Mouse (Mus musculus) limb, embryonic 10.5 days (tissue): ENCODE data around the gene Cfap99. TPM values are rescaled to one million over a fixed set of nuclear protein-coding genes. Genes with fewer than 3 reads are reported as not detected.

Experiments
- DNase-seq: peaks from one replicate; pipeline ENCODE4 v3.0.0-alpha.2; 2017; ENCODE audit warnings: low spot score
- H3K27ac ChIP-seq: fragments of 300-500 bp; sonication (generic); 2 replicates; pipeline ENCODE4 v1.5.1; 2016; ENCODE audit warnings: mild to moderate bottlenecking
- H3K27me3 ChIP-seq: fragments of 300-500 bp; sonication (generic); 2 replicates; pipeline ENCODE4 v1.6.1; 2016; ENCODE audit warnings: low read depth, mild to moderate bottlenecking; ENCODE audit not compliant: poor library complexity, severe bottlenecking
- H3K36me3 ChIP-seq: fragments of 300-500 bp; sonication (generic); 2 replicates; pipeline ENCODE4 v1.6.1; 2016; ENCODE audit warnings: mild to moderate bottlenecking, moderate library complexity
- H3K4me1 ChIP-seq: fragments of 300-500 bp; sonication (generic); 2 replicates; pipeline ENCODE4 v1.6.1; 2016
- H3K4me3 ChIP-seq: fragments of 300-500 bp; sonication (generic); 2 replicates; pipeline ENCODE4 v1.5.1; 2016; ENCODE audit warnings: mild to moderate bottlenecking, moderate library complexity
- H3K9me3 ChIP-seq: fragments of 300-500 bp; sonication (generic); replicated peaks from 2 replicates; pipeline ENCODE4 v1.6.1; 2016; ENCODE audit warnings: mild to moderate bottlenecking
- WGBS: fragments of 180-500 bp; shearing (Covaris S2); methylation state at CpG from one replicate; pipeline ENCODE4 v1.1.7; 2016; 5-methylcytosine and 5-hydroxymethylcytosine counted together
- polyA plus RNA-seq: library from polyadenylated mRNA; unstranded; fragments of >200 nt; fragmentation: Nextera tagmentation; extraction: Ambion mirVana; gene quantifications from 2 replicates; pipeline ENCODE4 v1.2.1, GENCODE M21; 2016

Cfap99 gene
- polyA plus RNA-seq, 1 experiment from 2014 or later = not detected

DNA sequence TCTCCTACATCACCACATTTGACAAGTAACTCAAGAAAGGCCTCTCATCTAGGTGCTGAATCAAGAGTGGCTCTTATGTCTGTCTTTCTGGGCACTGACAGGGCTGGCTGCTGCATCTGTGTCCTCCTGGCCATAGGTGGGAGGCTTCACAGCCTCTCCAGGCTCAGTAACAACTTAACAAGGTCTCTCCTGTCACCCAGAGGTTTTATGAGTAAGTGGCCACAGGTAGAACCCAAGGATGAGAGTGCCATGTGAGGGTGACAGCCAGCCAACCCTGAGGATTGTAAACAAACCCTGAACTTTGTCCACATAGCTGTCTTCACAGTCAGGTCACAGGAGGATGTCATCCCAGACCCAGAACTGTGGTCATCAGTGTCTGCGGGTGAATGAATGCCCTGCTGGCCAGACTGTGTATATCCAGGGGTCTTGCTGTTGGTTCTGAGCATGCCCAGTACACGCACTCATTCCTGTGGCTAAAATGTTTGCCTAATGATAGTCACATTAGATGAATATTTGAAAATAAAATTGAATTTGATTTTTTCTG lies 31.2 kb downstream of the Cfap99 start:
- 78% methylated on average over 2 of the region's 2 CpGs for WGBS
- H3K4me3 ChIP-seq = no peak overlapping the region
- no peaks in the 10 kb centered on the region for H3K27me3 ChIP-seq
- no peaks in the 10 kb centered on the region for H3K9me3 ChIP-seq
- no peaks in the 10 kb centered on the region for H3K4me1 ChIP-seq
- DNase-seq = no peak
- no peak overlapping the region for H3K27ac ChIP-seq
- no peaks in the 10 kb centered on the region for H3K36me3 ChIP-seq

DNA sequence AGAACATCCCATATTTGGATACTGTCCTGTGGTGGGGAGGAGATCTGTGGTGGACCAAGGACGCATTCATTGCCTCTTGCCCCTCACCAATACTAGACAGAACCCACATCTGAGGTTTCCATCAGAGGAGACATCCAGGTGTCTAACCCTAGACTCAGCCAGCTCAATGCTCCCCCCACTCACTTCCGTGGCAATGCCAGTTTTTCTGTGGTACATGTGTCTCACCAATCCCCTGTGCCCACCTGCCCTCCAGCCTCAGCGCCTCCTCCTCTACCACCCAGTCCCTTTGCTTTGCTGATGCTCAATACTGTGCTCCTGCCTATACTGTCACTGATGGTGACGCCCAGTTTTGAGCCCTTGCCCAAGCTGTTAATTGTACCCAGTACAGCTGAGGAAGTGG lies 32.8 kb downstream of the Cfap99 start:
- Histone ChIP-seq H3K9me3 (no peaks in the 10 kb centered on the region), H3K36me3 (no peaks in the 10 kb centered on the region), H3K27ac (no peak overlapping the region), H3K4me1 (peaks cover 5% of the 10 kb centered on the region), H3K27me3 (no peaks in the 10 kb centered on the region), H3K4me3 (no peak overlapping the region)
- WGBS = 87% methylated on average over 4 of the region's 4 CpGs
- no peak for DNase-seq

DNA sequence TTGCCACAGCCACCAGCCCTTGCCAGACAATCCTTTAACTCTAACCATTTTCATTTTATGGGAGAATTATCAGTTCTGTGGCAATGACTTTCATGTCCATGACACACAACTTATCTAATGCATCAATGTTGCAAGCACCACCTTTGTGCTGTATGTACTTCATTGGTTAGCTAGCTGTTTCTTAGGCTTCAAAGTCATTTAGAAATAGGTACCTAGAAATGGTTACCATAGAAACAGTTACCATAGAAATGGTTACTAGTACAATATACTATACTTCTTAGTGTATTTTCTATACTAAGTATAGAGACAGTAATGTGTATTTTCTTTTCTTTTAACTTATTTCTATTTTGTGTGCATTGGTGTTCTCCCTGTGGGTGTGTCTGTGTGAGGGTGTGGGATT lies 36.9 kb downstream of the Cfap99 start:
- no peak for DNase-seq
- Histone ChIP-seq H3K36me3 (no peaks in the 10 kb centered on the region), H3K27me3 (peaks cover 7% of the 10 kb centered on the region; the same call in 1 of the 2 replicates), H3K4me3 (no peak overlapping the region), H3K9me3 (no peaks in the 10 kb centered on the region), H3K27ac (no peak overlapping the region), H3K4me1 (peaks cover 15% of the 10 kb centered on the region)

DNA sequence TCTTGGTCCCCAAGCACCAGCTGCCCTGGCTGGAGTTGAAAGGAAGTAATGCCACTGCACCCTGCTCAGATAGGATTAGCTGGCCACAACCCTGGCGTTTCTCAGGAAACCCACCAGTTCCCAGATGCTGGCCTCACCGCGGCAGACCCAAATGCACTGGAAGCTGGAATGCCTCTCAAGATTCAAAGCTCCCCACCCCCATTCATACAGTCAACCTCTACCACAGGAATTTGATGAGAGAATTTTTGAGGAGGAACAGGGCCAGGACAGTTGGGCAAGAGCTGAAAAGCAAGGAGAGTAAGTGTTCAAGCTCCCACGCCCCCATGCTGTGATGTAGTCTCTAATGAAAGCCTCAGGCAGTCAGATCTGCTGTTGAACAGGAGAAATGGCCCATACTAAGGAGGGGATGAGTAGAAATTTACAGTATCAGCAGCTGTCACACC lies 37.9 kb downstream of the Cfap99 start:
- H3K4me1 ChIP-seq = peaks cover 15% of the 10 kb centered on the region
- peaks cover 7% of the 10 kb centered on the region; the same call in 1 of the 2 replicates for H3K27me3 ChIP-seq
- 36% methylated on average over 4 of the region's 4 CpGs for WGBS
- no peak overlapping the region for H3K4me3 ChIP-seq
- H3K36me3 ChIP-seq = no peaks in the 10 kb centered on the region
- no peaks in the 10 kb centered on the region for H3K9me3 ChIP-seq
- peak; percentile 38 for DNase-seq
- H3K27ac ChIP-seq = peak overlapping the region; percentile 76; the same call in 1 of the 2 replicates

DNA sequence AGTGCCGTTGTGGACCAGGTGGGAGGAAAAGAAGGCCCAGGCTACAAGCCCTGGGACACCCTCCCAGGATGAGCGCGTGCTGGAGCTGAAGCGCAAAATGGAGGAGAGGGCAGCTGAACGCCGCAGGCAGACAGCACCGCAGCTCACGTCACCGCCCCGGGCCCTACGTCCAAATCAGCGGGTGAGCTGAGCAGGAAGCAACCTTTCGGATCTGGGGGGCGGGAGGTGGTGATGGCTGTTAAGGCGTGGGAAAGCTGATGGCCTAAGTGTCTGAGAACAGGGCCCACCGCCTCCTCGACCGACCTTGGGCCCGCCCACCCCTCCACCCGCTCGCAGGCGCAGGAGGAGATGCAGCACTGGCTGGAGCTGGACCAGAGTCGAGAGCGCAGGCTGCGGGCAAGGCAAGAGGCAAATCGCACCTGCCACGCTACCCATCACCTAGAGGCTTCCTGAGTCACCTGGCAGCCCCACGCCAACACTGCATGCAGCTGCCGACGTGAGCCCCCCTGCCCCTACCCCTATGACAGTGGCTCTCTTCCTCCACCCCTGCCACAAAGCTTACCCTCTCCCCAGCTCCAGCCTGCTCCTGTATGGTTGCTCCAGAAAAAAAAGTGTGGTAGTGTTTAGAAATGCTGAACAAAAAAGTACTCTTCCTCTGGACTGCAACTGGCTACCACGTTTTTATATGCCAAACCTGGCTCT lies 38.6 kb downstream of the Cfap99 start:
- H3K27ac ChIP-seq = peak overlapping the region; percentile 76
- no peaks in the 10 kb centered on the region for H3K9me3 ChIP-seq
- peaks cover 7% of the 10 kb centered on the region; the same call in 1 of the 2 replicates for H3K27me3 ChIP-seq
- WGBS = 10% methylated on average over 31 of the region's 31 CpGs
- H3K4me1 ChIP-seq = peaks cover 15% of the 10 kb centered on the region
- H3K36me3 ChIP-seq = no peaks in the 10 kb centered on the region
- DNase-seq = peak; percentile 65
- H3K4me3 ChIP-seq = peak overlapping the region; percentile 50

DNA sequence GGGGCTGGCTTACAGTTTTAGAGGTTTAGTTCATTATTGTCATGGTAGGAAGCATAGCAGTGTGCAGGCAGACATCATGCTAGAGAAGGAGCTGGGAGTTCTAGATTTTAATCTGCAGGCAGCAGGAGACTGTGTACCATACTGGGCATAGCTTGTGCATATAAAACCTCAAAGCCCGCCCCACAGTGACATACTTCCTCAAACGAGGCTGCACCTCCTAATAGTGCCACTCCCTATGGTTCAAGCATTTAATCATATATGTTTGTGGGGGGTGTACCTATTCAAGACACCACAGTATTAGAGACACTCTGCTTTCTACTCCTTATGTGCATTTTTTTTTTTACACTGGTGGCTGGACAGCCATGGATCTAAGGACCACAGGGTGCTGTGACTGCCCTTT lies 41.7 kb downstream of the Cfap99 start:
- WGBS = 89% methylated on average over 2 of the region's 2 CpGs
- peaks cover 16% of the 10 kb centered on the region for H3K4me1 ChIP-seq
- no peaks in the 10 kb centered on the region for H3K36me3 ChIP-seq
- no peak overlapping the region for H3K4me3 ChIP-seq
- peaks cover 7% of the 10 kb centered on the region; the same call in 1 of the 2 replicates for H3K27me3 ChIP-seq
- DNase-seq = no peak
- no peak overlapping the region for H3K27ac ChIP-seq
- H3K9me3 ChIP-seq = no peaks in the 10 kb centered on the region

DNA sequence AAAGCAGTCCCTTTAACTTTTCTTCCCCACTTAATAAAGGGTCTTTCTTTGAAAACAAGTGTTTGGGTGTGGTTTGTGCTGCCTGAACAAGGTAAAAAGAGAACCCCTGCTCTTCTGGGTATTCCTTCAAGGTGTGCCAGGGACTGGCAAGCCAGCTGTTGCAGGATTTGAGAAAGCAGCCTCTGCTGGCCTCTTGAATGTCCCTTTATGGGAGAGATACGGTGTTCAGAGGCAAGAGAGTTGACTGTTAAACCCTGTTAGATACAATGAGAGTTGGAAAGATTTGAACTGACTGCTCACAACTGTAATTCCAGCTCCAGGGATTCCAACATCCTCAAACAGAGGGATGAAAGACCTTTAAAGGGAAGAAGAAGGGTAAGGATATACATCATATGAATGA lies 45.7 kb downstream of the Cfap99 start:
- no peak overlapping the region for H3K4me3 ChIP-seq
- H3K4me1 ChIP-seq = peaks cover 19% of the 10 kb centered on the region
- H3K9me3 ChIP-seq = no peaks in the 10 kb centered on the region
- peaks cover 9% of the 10 kb centered on the region for H3K36me3 ChIP-seq
- 90% methylated on average over 1 of the region's 1 CpGs for WGBS
- H3K27me3 ChIP-seq = no peaks in the 10 kb centered on the region
- no peak for DNase-seq
- no peak overlapping the region for H3K27ac ChIP-seq

DNA sequence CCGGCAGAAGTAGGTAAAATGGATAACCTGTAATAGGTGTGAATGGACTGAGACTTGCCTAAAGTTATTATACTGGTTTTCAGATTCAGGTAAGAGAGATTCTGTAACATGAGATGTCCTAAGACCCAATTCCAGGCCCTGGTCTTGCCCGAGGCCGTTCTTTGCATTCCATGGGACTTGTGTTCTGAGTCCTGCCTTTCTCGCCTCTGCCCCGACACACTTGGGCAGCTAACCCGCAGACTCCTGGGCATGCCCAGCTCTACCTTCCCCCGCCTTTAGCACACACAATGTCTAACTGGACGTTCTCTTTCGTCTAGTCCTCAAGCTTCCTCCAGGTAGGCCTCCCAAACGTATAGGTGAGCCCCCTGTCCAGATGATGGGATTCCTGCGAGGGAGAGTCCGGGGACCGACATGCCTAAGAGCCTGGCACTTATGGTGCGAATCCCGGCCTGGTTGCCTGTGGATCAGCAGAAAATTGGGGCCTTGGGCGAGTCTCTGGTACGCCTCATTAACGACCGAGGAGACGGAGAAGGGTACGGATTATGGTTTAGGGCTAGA lies 47.2 kb downstream of the Cfap99 start:
- Histone ChIP-seq H3K9me3 (no peaks in the 10 kb centered on the region), H3K27me3 (no peaks in the 10 kb centered on the region), H3K4me1 (peaks cover 19% of the 10 kb centered on the region), H3K36me3 (peaks cover 24% of the 10 kb centered on the region), H3K27ac (peak overlapping the region; percentile 99), H3K4me3 (peak overlapping the region; percentile 97)
- no peak for DNase-seq
- 2% methylated on average over 21 of the region's 21 CpGs for WGBS

DNA sequence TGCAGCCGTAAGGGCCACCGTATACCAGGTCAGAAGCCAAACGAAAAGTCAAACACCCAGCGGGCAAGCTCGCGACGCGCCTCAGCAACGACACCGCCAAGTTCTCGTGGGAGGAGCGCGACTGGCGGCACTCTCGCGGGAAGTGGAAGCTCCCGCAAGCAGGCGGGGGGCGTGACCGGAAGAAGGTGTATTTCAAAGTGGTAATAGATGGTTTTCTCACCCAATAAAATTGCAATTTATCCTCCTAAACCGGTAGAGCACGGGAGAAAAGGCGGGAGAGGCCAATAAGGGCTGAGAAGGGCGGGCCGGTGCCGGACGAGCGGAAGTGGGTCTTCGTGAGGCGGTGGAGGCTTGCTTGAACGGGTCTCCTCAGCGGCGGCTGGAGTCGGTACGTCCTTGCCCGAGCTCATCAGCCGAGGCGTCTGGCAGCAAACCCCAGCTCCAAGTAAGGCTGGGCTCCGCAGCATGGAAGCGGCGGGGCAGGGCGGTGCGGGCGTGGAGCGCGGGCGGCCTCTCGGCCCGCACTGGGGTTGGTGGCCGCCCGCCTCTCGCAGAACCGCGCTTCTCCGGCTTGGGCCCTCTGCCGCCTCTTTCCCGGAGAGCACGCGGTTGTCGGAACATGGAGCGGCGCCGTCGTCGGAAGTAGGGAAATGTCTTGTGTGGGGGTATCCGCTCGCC lies 47.8 kb downstream of the Cfap99 start, which contains the start of gene Rnf4:
Gene Rnf4, plus strand, starts transcription at position 193 of the 678 bp plus-strand sequence.
- peaks cover 24% of the 10 kb centered on the region for H3K36me3 ChIP-seq
- H3K27ac ChIP-seq = peak within 1 kb of the TSS; percentile 99
- WGBS = under 1% methylated on average over 67 of the region's 67 CpGs
- H3K27me3 ChIP-seq = no peaks in the 10 kb centered on the region
- H3K4me3 ChIP-seq = peak within 1 kb of the TSS; percentile 97
- H3K9me3 ChIP-seq = no peaks in the 10 kb centered on the region
- peak; percentile 99 for DNase-seq
- H3K4me1 ChIP-seq = peaks cover 19% of the 10 kb centered on the region

DNA sequence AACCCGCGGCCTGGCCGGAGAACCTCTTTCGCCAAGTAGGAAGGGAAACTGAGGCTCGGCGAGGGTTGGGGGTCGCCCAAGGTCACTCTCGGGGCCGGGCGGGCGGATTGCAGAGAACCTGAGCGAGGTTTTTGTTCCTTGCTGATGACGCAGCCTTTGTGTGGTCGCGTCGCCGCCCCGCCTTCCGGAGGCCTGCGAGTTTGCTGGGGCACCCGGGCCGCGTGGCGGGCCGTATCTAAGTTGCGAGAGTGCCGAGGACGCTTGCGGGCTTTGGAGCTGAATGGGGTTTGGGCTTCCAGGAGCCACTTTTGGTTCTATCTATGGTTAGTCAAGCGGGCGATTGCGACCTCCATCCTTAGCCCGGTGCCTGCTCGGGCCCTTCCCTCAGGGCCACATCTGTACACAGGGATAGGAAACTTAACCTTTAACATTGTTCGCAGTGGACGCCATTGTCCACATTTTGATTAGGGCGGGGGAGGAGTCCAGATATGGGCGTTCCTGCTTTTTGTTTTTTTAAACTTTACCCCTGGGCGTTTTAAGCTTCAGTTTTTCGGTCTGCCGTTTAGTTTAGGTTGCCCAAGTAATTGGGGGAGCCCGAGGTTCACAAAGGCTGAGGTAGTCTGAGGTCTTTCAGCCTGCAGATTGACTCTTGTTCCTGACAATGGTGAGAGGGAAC lies 48.5 kb downstream of the Cfap99 start:
- Histone ChIP-seq H3K27ac (peak overlapping the region; percentile 99), H3K36me3 (peaks cover 24% of the 10 kb centered on the region), H3K27me3 (no peaks in the 10 kb centered on the region), H3K4me3 (peak overlapping the region; percentile 97), H3K9me3 (no peaks in the 10 kb centered on the region), H3K4me1 (peaks cover 19% of the 10 kb centered on the region)
- under 1% methylated on average over 42 of the region's 42 CpGs for WGBS
- DNase-seq = peak; percentile 82

DNA sequence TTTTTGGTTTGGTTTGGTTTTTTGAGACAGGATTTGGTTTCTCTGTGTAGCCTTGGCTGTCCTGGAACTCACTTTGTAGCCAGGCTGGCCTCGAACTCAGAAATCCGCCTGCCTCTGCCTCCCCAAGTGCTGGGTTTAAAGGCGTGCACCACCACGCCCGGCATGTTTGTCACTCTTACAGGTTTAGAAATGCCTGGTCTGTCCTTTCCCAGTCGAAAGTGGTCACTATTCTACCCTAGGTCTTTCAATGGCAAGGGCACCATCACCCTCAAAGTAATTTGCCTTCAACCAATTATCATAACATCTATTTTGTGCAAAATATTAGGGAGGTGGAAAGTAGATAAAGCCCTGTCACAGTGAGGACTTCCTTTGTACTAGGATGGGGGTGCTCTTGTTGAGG lies 51.8 kb downstream of the Cfap99 start:
- DNase-seq = no peak
- Histone ChIP-seq H3K9me3 (no peaks in the 10 kb centered on the region), H3K4me1 (peaks cover 17% of the 10 kb centered on the region), H3K27me3 (no peaks in the 10 kb centered on the region), H3K27ac (no peak overlapping the region), H3K4me3 (no peak overlapping the region), H3K36me3 (peaks cover 52% of the 10 kb centered on the region)
- WGBS = 97% methylated on average over 6 of the region's 6 CpGs

DNA sequence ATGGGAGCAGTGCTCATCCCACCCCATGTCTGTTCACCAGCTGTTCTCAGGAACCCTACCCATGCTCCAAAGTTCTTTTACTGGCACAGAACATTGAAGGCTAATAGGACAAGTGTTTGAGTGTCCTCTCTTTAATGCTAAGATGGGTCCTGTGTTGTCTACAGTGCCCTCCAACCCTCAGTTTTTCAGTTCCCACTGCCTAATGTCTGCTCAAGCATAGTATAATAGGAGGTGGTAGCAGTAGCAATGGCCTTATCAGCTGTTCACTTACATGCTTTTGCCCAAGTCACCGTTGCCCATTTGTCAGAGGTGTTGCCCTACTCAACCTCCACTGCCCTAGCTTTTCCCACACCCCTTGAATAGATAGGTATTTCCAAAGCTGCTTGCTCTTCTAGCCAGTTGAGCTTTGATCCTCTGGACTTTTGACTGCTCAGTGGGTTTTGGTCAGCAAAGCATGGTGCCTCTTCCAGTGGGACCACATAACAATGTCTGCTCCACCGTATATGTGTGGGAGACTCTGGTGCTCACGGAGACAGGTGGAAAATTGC lies 63.8 kb downstream of the Cfap99 start:
- Histone ChIP-seq H3K4me3 (no peak overlapping the region), H3K27me3 (no peaks in the 10 kb centered on the region), H3K4me1 (no peaks in the 10 kb centered on the region), H3K27ac (no peak overlapping the region), H3K9me3 (no peaks in the 10 kb centered on the region), H3K36me3 (peaks cover 100% of the 10 kb centered on the region)
- no peak for DNase-seq
- 98% methylated on average over 3 of the region's 3 CpGs for WGBS
